Mouse (Mus musculus) liver, embryonic 11.5 days (tissue): Measurements from ENCODE around the gene Cabin1. TPM values are rescaled to one million over a fixed set of nuclear protein-coding genes. Genes with fewer than 3 reads are reported as not detected.
A peak's percentile ranks its signal among the peaks of the same experiment; 100 is the strongest.

Experiments used
- ATAC-seq: fragments of 200-750 bp; cut with Nextera tagmentation; replicated peaks from 2 replicates; pipeline ENCODE4 v1.8.0; 2017; ENCODE audit warnings: moderate number of reproducible peaks, mild to moderate bottlenecking, moderate TSS enrichment, moderate library complexity; ENCODE audit not compliant: low FRiP score
- DNase-seq: peaks from one replicate; pipeline ENCODE4 v3.0.0-alpha.2; 2017; ENCODE audit warnings: low spot score
- H3K27ac ChIP-seq: fragments of 300-500 bp; sonication (generic); 2 replicates; pipeline ENCODE4 v1.5.1; 2014; ENCODE audit warnings: mild to moderate bottlenecking, low read depth, low read length, control low read depth
- H3K27me3 ChIP-seq: fragments of 300-500 bp; sonication (generic); replicated peaks from 2 replicates; pipeline ENCODE4 v1.6.1; 2014; ENCODE audit warnings: low read length, mixed read lengths; ENCODE audit not compliant: control insufficient read depth, insufficient read depth
- H3K36me3 ChIP-seq: fragments of 300-500 bp; sonication (generic); 2 replicates; pipeline ENCODE4 v1.6.1; 2014; ENCODE audit warnings: mild to moderate bottlenecking, low read length, moderate library complexity, mixed read lengths; ENCODE audit not compliant: control insufficient read depth, insufficient read depth
- H3K4me1 ChIP-seq: fragments of 300-500 bp; sonication (generic); replicated peaks from 2 replicates; pipeline ENCODE4 v1.6.1; 2014; ENCODE audit warnings: low read length, mixed read lengths; ENCODE audit not compliant: control insufficient read depth, insufficient read depth
- H3K4me2 ChIP-seq: fragments of 300-500 bp; sonication (generic); 2 replicates; pipeline ENCODE4 v1.6.1; 2014; ENCODE audit warnings: mild to moderate bottlenecking, control low read depth, moderate library complexity
- H3K4me3 ChIP-seq: fragments of 300-500 bp; sonication (generic); 2 replicates; pipeline ENCODE4 v1.5.1; 2014; ENCODE audit warnings: low read depth, low read length, control low read depth
- H3K9ac ChIP-seq: fragments of 300-500 bp; sonication (generic); 2 replicates; pipeline ENCODE4 v1.6.1; 2014; ENCODE audit warnings: low read depth, low read length, control low read depth
- H3K9me3 ChIP-seq: fragments of 300-500 bp; sonication (generic); 2 replicates; pipeline ENCODE4 v1.6.1; 2016; ENCODE audit warnings: low read length, inconsistent platforms, mixed read lengths; ENCODE audit not compliant: control insufficient read depth
- WGBS: fragments of 180-500 bp; shearing (Covaris S2); extraction: QIAGEN DNeasy Blood & Tissue Kit; methylation state at CpG from one replicate; pipeline ENCODE4 v1.1.7; 2014; 5-methylcytosine and 5-hydroxymethylcytosine counted together
- polyA plus RNA-seq: library from polyadenylated mRNA; unstranded; fragments of >200 nt; fragmentation: Nextera tagmentation; extraction: Ambion mirVana; gene quantifications from 2 replicates; pipeline ENCODE4 v1.2.1, GENCODE M21; 2014

The Cabin1 gene
- polyA plus RNA-seq, 1 experiment from 2014 or later: 33.3 TPM

GRCm38 (mm10) chr10:75648091-75648490 is 116.0 kb downstream of the Cabin1 start:
- WGBS: 92% methylated on average over 6 of the region's 6 CpGs
- DNase-seq (no peak), ATAC-seq (no peak)
- Histone ChIP-seq H3K4me2 (no peak overlapping the region), H3K4me3 (no peak overlapping the region), H3K27ac (no peak overlapping the region), H3K9ac (no peak overlapping the region), H3K9me3 (no peaks in the 10 kb centered on the region), H3K36me3 (peaks cover 21% of the 10 kb centered on the region), H3K27me3 (no peaks in the 10 kb centered on the region), H3K4me1 (peaks cover 9% of the 10 kb centered on the region)

GRCm38 (mm10) chr10:75647362-75647761 is 116.8 kb downstream of the Cabin1 start:
- Histone ChIP-seq H3K4me1 (peaks cover 9% of the 10 kb centered on the region), H3K27me3 (no peaks in the 10 kb centered on the region), H3K9me3 (no peaks in the 10 kb centered on the region), H3K9ac (no peak overlapping the region), H3K4me3 (no peak overlapping the region), H3K4me2 (no peak overlapping the region), H3K36me3 (peaks cover 17% of the 10 kb centered on the region), H3K27ac (no peak overlapping the region)
- WGBS: 91% methylated on average over 3 of the region's 3 CpGs
- no peak for ATAC-seq
- no peak for DNase-seq

GRCm38 (mm10) chr10:75646406-75646805 is 117.7 kb downstream of the Cabin1 start:
- WGBS: 85% methylated on average over 6 of the region's 6 CpGs
- no peak for ATAC-seq
- Histone ChIP-seq H3K36me3 (peaks cover 10% of the 10 kb centered on the region), H3K27me3 (no peaks in the 10 kb centered on the region), H3K9ac (no peak overlapping the region), H3K4me3 (no peak overlapping the region), H3K4me2 (no peak overlapping the region), H3K9me3 (no peaks in the 10 kb centered on the region), H3K4me1 (peaks cover 9% of the 10 kb centered on the region), H3K27ac (no peak overlapping the region)
- no peak for DNase-seq

GRCm38 (mm10) chr10:75645616-75646015 is 118.5 kb downstream of the Cabin1 start:
- Histone ChIP-seq H3K36me3 (peaks cover 5% of the 10 kb centered on the region; the same call in 1 of the 2 replicates), H3K9ac (no peak overlapping the region), H3K4me3 (no peak overlapping the region), H3K27me3 (no peaks in the 10 kb centered on the region), H3K4me2 (no peak overlapping the region), H3K9me3 (no peaks in the 10 kb centered on the region), H3K4me1 (peaks cover 9% of the 10 kb centered on the region), H3K27ac (no peak overlapping the region)
- ATAC-seq (no peak), DNase-seq (no peak)
- 89% methylated on average over 8 of the region's 8 CpGs for WGBS

GRCm38 (mm10) chr10:75643741-75644343 is 120.3 kb downstream of the Cabin1 start, which contains the start of gene Susd2:
Gene Susd2 (minus strand): TSS chr10:75644008.
- Histone ChIP-seq H3K9me3 (no peaks in the 10 kb centered on the region), H3K4me2 (peak within 1 kb of the TSS; percentile 43), H3K9ac (no peak within 1 kb of the TSS), H3K27ac (no peak within 1 kb of the TSS), H3K4me3 (no peak within 1 kb of the TSS), H3K27me3 (no peaks in the 10 kb centered on the region), H3K4me1 (peaks cover 9% of the 10 kb centered on the region), H3K36me3 (no peaks in the 10 kb centered on the region; the same call in 1 of the 2 replicates)
- ATAC-seq: peak; percentile 80
- DNase-seq: peak; percentile 68
- WGBS: 14% methylated on average over 11 of the region's 11 CpGs

- Histone ChIP-seq H3K4me3 (no peak overlapping the region), H3K9ac (no peak overlapping the region), H3K36me3 (no peaks in the 10 kb centered on the region; the same call in 1 of the 2 replicates), H3K4me1 (peaks cover 9% of the 10 kb centered on the region), H3K9me3 (no peaks in the 10 kb centered on the region), H3K4me2 (no peak overlapping the region), H3K27me3 (no peaks in the 10 kb centered on the region), H3K27ac (no peak overlapping the region)
- 78% methylated on average over 2 of the region's 2 CpGs for WGBS
- no peak for ATAC-seq
- no peak for DNase-seq
These were observed 121.2 kb downstream of the Cabin1 start for GRCm38 (mm10) chr10:75642891-75643290.

- Histone ChIP-seq H3K9ac (no peak overlapping the region), H3K36me3 (no peaks in the 10 kb centered on the region; the same call in 1 of the 2 replicates), H3K4me1 (peaks cover 9% of the 10 kb centered on the region), H3K4me3 (no peak overlapping the region), H3K27ac (no peak overlapping the region), H3K4me2 (no peak overlapping the region), H3K9me3 (no peaks in the 10 kb centered on the region), H3K27me3 (no peaks in the 10 kb centered on the region; the same call in 1 of the 2 replicates)
- ATAC-seq (no peak), DNase-seq (no peak)
- WGBS: 80% methylated on average over 9 of the region's 9 CpGs
These were observed 121.7 kb downstream of the Cabin1 start for GRCm38 (mm10) chr10:75642436-75642835.

- DNase-seq (no peak), ATAC-seq (no peak)
- Histone ChIP-seq H3K9me3 (no peaks in the 10 kb centered on the region), H3K27ac (no peak overlapping the region), H3K27me3 (no peaks in the 10 kb centered on the region; the same call in 1 of the 2 replicates), H3K4me3 (no peak overlapping the region), H3K36me3 (no peaks in the 10 kb centered on the region), H3K4me2 (no peak overlapping the region), H3K4me1 (peaks cover 9% of the 10 kb centered on the region), H3K9ac (no peak overlapping the region)
- WGBS: 74% methylated on average over 7 of the region's 7 CpGs
These were observed 122.4 kb downstream of the Cabin1 start for GRCm38 (mm10) chr10:75641721-75642222.

- no peak for DNase-seq
- Histone ChIP-seq H3K27ac (no peak overlapping the region), H3K4me3 (no peak overlapping the region), H3K27me3 (no peaks in the 10 kb centered on the region; the same call in 1 of the 2 replicates), H3K9me3 (no peaks in the 10 kb centered on the region), H3K36me3 (no peaks in the 10 kb centered on the region), H3K4me1 (no peaks in the 10 kb centered on the region), H3K9ac (no peak overlapping the region), H3K4me2 (no peak overlapping the region)
- no peak for ATAC-seq
- WGBS: 81% methylated on average over 11 of the region's 11 CpGs
These were observed 126.4 kb downstream of the Cabin1 start for GRCm38 (mm10) chr10:75637711-75638110.
